11 mouse cellular contexts compared by ENCODE assay signal in genomic region chr12:105686791-105687190, GRCm38 (mm10). TPM values are rescaled to one million over a fixed set of nuclear protein-coding genes. Genes with fewer than 3 reads are reported as not detected.
A peak's percentile ranks its signal among the peaks of the same experiment; 100 is the strongest.
DNase-seq lines count a peak whose midpoint lies in the region; ATAC-seq and TF ChIP-seq lines count a peak whose summit lies in the region.
"Had no signal": no experiment of that assay in that cellular context is flagged by ENCODE, and none has a peak within 500 bp of the region (broad histone marks: within the 10 kb centered on the region; RNA-seq: fewer than 3 reads in every experiment).

No protein-coding gene starts in this region.

- no peaks in the 10 kb centered on the region for H3K9me3 ChIP-seq in kidney, embryonic 15.5 days (replicated peaks)
- no peaks in the 10 kb centered on the region for H3K9me3 ChIP-seq in embryonic facial prominence, embryonic 15.5 days (replicated peaks)
- no peaks in the 10 kb centered on the region for H3K9me3 ChIP-seq in hindbrain, embryonic 15.5 days
- H3K9me3 ChIP-seq in midbrain, embryonic 15.5 days = no peaks in the 10 kb centered on the region

- no peak for DNase-seq in kidney, postnatal 14 days
- no peak for DNase-seq in layer of hippocampus, adult 2 months (ENCODE audit: low spot score in 2 of 2)
- no peak for DNase-seq in adrenal gland, adult (ENCODE audit: inconsistent age in 2 of 2, low spot score in 1 of 2)
- DNase-seq in natural killer cell, adult 2 months (ENCODE audit: low spot score in 2 of 2) = no peak
- DNase-seq: embryo, embryonic 11 days; lung, embryonic 14.5 days; thymus, postnatal 36 days had no signal

- no peak overlapping the region for H3K27ac ChIP-seq in kidney, embryonic 15.5 days
- H3K27ac ChIP-seq in embryonic facial prominence, embryonic 15.5 days (replicated peaks) = no peak overlapping the region
- no peak overlapping the region for H3K27ac ChIP-seq in hindbrain, embryonic 15.5 days (replicated peaks)
- no peak overlapping the region for H3K27ac ChIP-seq in midbrain, embryonic 15.5 days
- H3K27ac ChIP-seq in layer of hippocampus, adult 2 months = no peak overlapping the region

- peaks cover 31% of the 10 kb centered on the region for H3K4me1 ChIP-seq in kidney, embryonic 15.5 days
- H3K4me1 ChIP-seq in embryonic facial prominence, embryonic 15.5 days = peaks cover 26% of the 10 kb centered on the region
- peaks cover 42% of the 10 kb centered on the region for H3K4me1 ChIP-seq in hindbrain, embryonic 15.5 days (replicated peaks)
- peaks cover 39% of the 10 kb centered on the region for H3K4me1 ChIP-seq in midbrain, embryonic 15.5 days

- H3K4me2 ChIP-seq in kidney, embryonic 15.5 days = 0 out of 2 replicates have a peak overlapping the region, but pooled peaks have one; percentile 87
- H3K4me2 ChIP-seq in embryonic facial prominence, embryonic 15.5 days (replicated peaks) = no peak overlapping the region
- H3K4me2 ChIP-seq in hindbrain, embryonic 15.5 days = peak overlapping the region; percentile 70
- H3K4me2 ChIP-seq in midbrain, embryonic 15.5 days = peak overlapping the region; percentile 86

- no peak overlapping the region for H3K4me3 ChIP-seq in kidney, embryonic 15.5 days (replicated peaks)
- peak overlapping the region; percentile 96; the same call in 1 of the 2 replicates for H3K4me3 ChIP-seq in embryonic facial prominence, embryonic 15.5 days (replicated peaks)
- no peak overlapping the region for H3K4me3 ChIP-seq in hindbrain, embryonic 15.5 days
- H3K4me3 ChIP-seq in midbrain, embryonic 15.5 days = peak overlapping the region; percentile 89
- H3K4me3 ChIP-seq in layer of hippocampus, adult 2 months = no peak overlapping the region

- peaks cover 26% of the 10 kb centered on the region for H3K36me3 ChIP-seq in kidney, embryonic 15.5 days
- peaks cover 21% of the 10 kb centered on the region for H3K36me3 ChIP-seq in embryonic facial prominence, embryonic 15.5 days
- peaks cover 14% of the 10 kb centered on the region for H3K36me3 ChIP-seq in hindbrain, embryonic 15.5 days
- H3K36me3 ChIP-seq in midbrain, embryonic 15.5 days (replicated peaks) = no peaks in the 10 kb centered on the region

- ATAC-seq in kidney, embryonic 15.5 days (replicated peaks; ENCODE audit: low FRiP score) = no peak
- ATAC-seq in embryonic facial prominence, embryonic 15.5 days (ENCODE audit: insufficient number of reproducible peaks, low FRiP score, low TSS enrichment, low read depth) = no peak
- ATAC-seq in hindbrain, embryonic 15.5 days (ENCODE audit: low FRiP score, low read depth) = no peak
- no peak for ATAC-seq in midbrain, embryonic 15.5 days (replicated peaks)

- WGBS in kidney, embryonic 15.5 days = 90% methylated on average over 3 of the region's 3 CpGs
- WGBS in embryonic facial prominence, embryonic 15.5 days = 77% methylated on average over 3 of the region's 3 CpGs
- 91% methylated on average over 3 of the region's 3 CpGs for WGBS in hindbrain, embryonic 15.5 days
- WGBS in midbrain, embryonic 15.5 days = 94% methylated on average over 3 of the region's 3 CpGs

- H3K9ac ChIP-seq in kidney, embryonic 15.5 days = no peak overlapping the region
- H3K9ac ChIP-seq in embryonic facial prominence, embryonic 15.5 days = no peak overlapping the region
- no peak overlapping the region for H3K9ac ChIP-seq in hindbrain, embryonic 15.5 days
- H3K9ac ChIP-seq in midbrain, embryonic 15.5 days = 0 out of 2 replicates have a peak overlapping the region, but pooled peaks have one; percentile 77

- TF ChIP-seq CTCF in layer of hippocampus, adult 2 months (conservative IDR thresholded peaks at IDR 0.05) = no peak

- no peaks in the 10 kb centered on the region for H3K27me3 ChIP-seq in kidney, embryonic 15.5 days
- no peaks in the 10 kb centered on the region for H3K27me3 ChIP-seq in embryonic facial prominence, embryonic 15.5 days
- no peaks in the 10 kb centered on the region for H3K27me3 ChIP-seq in hindbrain, embryonic 15.5 days
- H3K27me3 ChIP-seq in midbrain, embryonic 15.5 days (replicated peaks) = no peaks in the 10 kb centered on the region

RNA-seq across cellular contexts. Expression of gene Atg2b, which starts 1.8 kb away (rescaled TPM):
- polyA plus RNA-seq in kidney, embryonic 15.5 days (2015; fragmentation: Nextera tagmentation; extraction: Ambion mirVana) = 10.0 and 12.7 TPM in 2 replicates
- 12.8 and 14.6 TPM in 2 replicates for polyA plus RNA-seq in embryonic facial prominence, embryonic 15.5 days (2015; fragmentation: Nextera tagmentation; extraction: Ambion mirVana)
- 13.0 and 13.6 TPM in 2 replicates for polyA plus RNA-seq in hindbrain, embryonic 15.5 days (2015; fragmentation: Nextera tagmentation; extraction: Ambion mirVana)
- 15.8 and 16.3 TPM in 2 replicates for polyA plus RNA-seq in midbrain, embryonic 15.5 days (2015; fragmentation: Nextera tagmentation; extraction: Ambion mirVana)
- total RNA-seq in layer of hippocampus, adult 2 months (2021) = 10 to 100 TPM; 44.2 to 47.7 TPM

RNA-seq across cellular contexts. Expression of gene Gskip, which starts 2.2 kb away (rescaled TPM):
- 26.8 and 28.4 TPM in 2 replicates for polyA plus RNA-seq in kidney, embryonic 15.5 days (2015; fragmentation: Nextera tagmentation; extraction: Ambion mirVana)
- polyA plus RNA-seq in embryonic facial prominence, embryonic 15.5 days (2015; fragmentation: Nextera tagmentation; extraction: Ambion mirVana) = 31.3 and 33.1 TPM in 2 replicates
- polyA plus RNA-seq in hindbrain, embryonic 15.5 days (2015; fragmentation: Nextera tagmentation; extraction: Ambion mirVana) = 28.5 and 32.1 TPM in 2 replicates
- polyA plus RNA-seq in midbrain, embryonic 15.5 days (2015; fragmentation: Nextera tagmentation; extraction: Ambion mirVana) = 33.5 and 33.9 TPM in 2 replicates
- total RNA-seq in layer of hippocampus, adult 2 months (2021) = 10 to 100 TPM; 25.3 to 26.7 TPM

RNA-seq across cellular contexts. Expression of gene Ak7, which starts 19.0 kb away (rescaled TPM):
- 0.62 and 0.68 TPM in 2 replicates for polyA plus RNA-seq in kidney, embryonic 15.5 days (2015; fragmentation: Nextera tagmentation; extraction: Ambion mirVana)
- 2.9 and 4.7 TPM in 2 replicates for polyA plus RNA-seq in embryonic facial prominence, embryonic 15.5 days (2015; fragmentation: Nextera tagmentation; extraction: Ambion mirVana)
- polyA plus RNA-seq in hindbrain, embryonic 15.5 days (2015; fragmentation: Nextera tagmentation; extraction: Ambion mirVana) = 1.9 and 2.5 TPM in 2 replicates
- polyA plus RNA-seq in midbrain, embryonic 15.5 days (2015; fragmentation: Nextera tagmentation; extraction: Ambion mirVana) = 1.8 and 2.2 TPM in 2 replicates
- 1 to 10 TPM in 1 of 2 experiments, under 1 TPM in 1; 0.69 to 1.7 TPM for total RNA-seq in layer of hippocampus, adult 2 months (2021)
- polyA plus RNA-seq: lung, embryonic 14.5 days had no signal

Comparison
In these comparisons a context has a peak if more than half of its experiments do, and no peak if none do; other contexts are left out.
1. H3K4me3 ChIP-seq: peak in embryonic facial prominence, embryonic 15.5 days (single experiment) and midbrain, embryonic 15.5 days (single experiment); none in kidney, embryonic 15.5 days (single experiment), hindbrain, embryonic 15.5 days (single experiment) and layer of hippocampus, adult 2 months (single experiment).